Mouse (Mus musculus) spleen, adult 2 months (tissue): ENCODE measurements at regions not wholly inside any gene's neighbourhood (a gene's known extent, or its start where the extent isn't known, plus 50 kb on each side); places are given as distances from the start of the nearest gene placed in this dataset.

Experiments used
- DNase-seq, 2 experiments: peaks; one replicate each; pipeline versions ENCODE4 v3.0.0 to v3.0.0-alpha.2; 2012 to 2021; ENCODE audit warnings: low spot score in 2 of 2, low read depth in 1 of 2
- H3K27ac ChIP-seq: fragments of 200-500 bp; 2 replicates; pipeline ENCODE4 v1.5.1; 2012; ENCODE audit warnings: low read length, inconsistent platforms; ENCODE audit not compliant: insufficient read depth
- H3K27me3 ChIP-seq: fragments of 200-500 bp; 2 replicates; pipeline ENCODE4 v1.6.1; 2012; ENCODE audit warnings: mild to moderate bottlenecking, moderate library complexity, low read length, inconsistent platforms; ENCODE audit not compliant: control insufficient read depth, insufficient read depth
- H3K36me3 ChIP-seq: fragments of 200-500 bp; 2 replicates; pipeline ENCODE4 v1.6.1; 2012; ENCODE audit warnings: mild to moderate bottlenecking, low read length, inconsistent platforms; ENCODE audit not compliant: control insufficient read depth, insufficient read depth
- H3K4me1 ChIP-seq: fragments of 200-500 bp; 2 replicates; pipeline ENCODE4 v1.6.1; 2011; ENCODE audit warnings: inconsistent platforms; ENCODE audit not compliant: control insufficient read depth, insufficient read depth, insufficient read length
- H3K4me3 ChIP-seq: fragments of 200-500 bp; 2 replicates; pipeline ENCODE4 v1.5.1; 2011; ENCODE audit warnings: mild to moderate bottlenecking, inconsistent platforms; ENCODE audit not compliant: insufficient read depth, insufficient read length; ENCODE audit errors: extremely low read depth
- CTCF ChIP-seq: fragments of 200-500 bp; IDR thresholded peaks from 2 replicates; pipeline ENCODE4 v1.5.1; 2011; ENCODE audit warnings: mild to moderate bottlenecking, inconsistent platforms; ENCODE audit not compliant: insufficient read depth, insufficient read length, insufficient replicate concordance; ENCODE audit errors: extremely low read depth
- POLR2A ChIP-seq: fragments of 200-500 bp; IDR thresholded peaks from 2 replicates; pipeline ENCODE4 v1.6.1; 2011; ENCODE audit warnings: low read depth, low read length, inconsistent platforms
- WGBS: fragments of 180-500 bp; shearing (Covaris S2); methylation state at CpG from one replicate; pipeline ENCODE4 v1.1.7; 2018; 5-methylcytosine and 5-hydroxymethylcytosine counted together

- H3K27me3 ChIP-seq = no peaks in the 10 kb centered on the region
- no peaks in the 10 kb centered on the region for H3K36me3 ChIP-seq
- no peak overlapping the region for H3K27ac ChIP-seq
- 88% methylated on average over 7 of the region's 7 CpGs for WGBS
- H3K4me1 ChIP-seq = no peaks in the 10 kb centered on the region
- TF ChIP-seq CTCF (no peak), POLR2A (no peak)
- DNase-seq = no peak
- H3K4me3 ChIP-seq = no peak overlapping the region
Observed at GRCm38 (mm10) chr7:136026451-136026850, 310.3 kb upstream of the Mki67 start.

- Histone ChIP-seq H3K27ac (no peak overlapping the region), H3K4me1 (no peaks in the 10 kb centered on the region), H3K36me3 (no peaks in the 10 kb centered on the region), H3K27me3 (no peaks in the 10 kb centered on the region), H3K4me3 (no peak overlapping the region)
- no peak for TF ChIP-seq CTCF
- no peak for TF ChIP-seq POLR2A
- WGBS = 83% methylated on average over 6 of the region's 6 CpGs
- no peak for DNase-seq
Observed at GRCm38 (mm10) chr7:136032026-136032425, 315.9 kb upstream of the Mki67 start.

GRCm38 (mm10) chr7:136033536-136033935 is 317.4 kb upstream of the Mki67 start:
- no peak overlapping the region for H3K4me3 ChIP-seq
- H3K27ac ChIP-seq = no peak overlapping the region
- H3K4me1 ChIP-seq = no peaks in the 10 kb centered on the region
- no peak for DNase-seq
- WGBS = 92% methylated on average over 5 of the region's 5 CpGs
- no peaks in the 10 kb centered on the region for H3K36me3 ChIP-seq
- H3K27me3 ChIP-seq = no peaks in the 10 kb centered on the region
- TF ChIP-seq CTCF = no peak
- no peak for TF ChIP-seq POLR2A

GRCm38 (mm10) chr7:136035735-136036134 is 319.6 kb upstream of the Mki67 start:
- H3K4me3 ChIP-seq = no peak overlapping the region
- no peaks in the 10 kb centered on the region for H3K4me1 ChIP-seq
- no peaks in the 10 kb centered on the region for H3K27me3 ChIP-seq
- TF ChIP-seq POLR2A (no peak), CTCF (no peak)
- 71% methylated on average over 7 of the region's 7 CpGs for WGBS
- no peaks in the 10 kb centered on the region for H3K36me3 ChIP-seq
- no peak for DNase-seq
- H3K27ac ChIP-seq = no peak overlapping the region

- WGBS = 81% methylated on average over 5 of the region's 5 CpGs
- no peak for DNase-seq
- no peak overlapping the region for H3K27ac ChIP-seq
- TF ChIP-seq CTCF = no peak
- TF ChIP-seq POLR2A = no peak
- no peak overlapping the region for H3K4me3 ChIP-seq
- H3K4me1 ChIP-seq = no peaks in the 10 kb centered on the region
- H3K36me3 ChIP-seq = no peaks in the 10 kb centered on the region
- H3K27me3 ChIP-seq = no peaks in the 10 kb centered on the region
Observed at GRCm38 (mm10) chr7:136038072-136038471, 321.9 kb upstream of the Mki67 start.

GRCm38 (mm10) chr7:136038906-136039305 is 322.7 kb upstream of the Mki67 start:
- Histone ChIP-seq H3K36me3 (no peaks in the 10 kb centered on the region), H3K27me3 (no peaks in the 10 kb centered on the region), H3K4me3 (no peak overlapping the region), H3K4me1 (no peaks in the 10 kb centered on the region), H3K27ac (no peak overlapping the region)
- 45% methylated on average over 2 of the region's 2 CpGs for WGBS
- no peak for TF ChIP-seq CTCF
- TF ChIP-seq POLR2A = no peak
- no peak for DNase-seq

- Histone ChIP-seq H3K36me3 (no peaks in the 10 kb centered on the region), H3K27me3 (no peaks in the 10 kb centered on the region), H3K27ac (no peak overlapping the region), H3K4me1 (no peaks in the 10 kb centered on the region), H3K4me3 (no peak overlapping the region)
- TF ChIP-seq POLR2A = no peak
- no peak for TF ChIP-seq CTCF
- DNase-seq = no peak
- WGBS = 64% methylated on average over 4 of the region's 4 CpGs
Observed at GRCm38 (mm10) chr7:136041921-136042320, 325.8 kb upstream of the Mki67 start.
